Mouse (Mus musculus) heart, adult 2 months (tissue): ENCODE measurements around the gene Chn1. TPM values are rescaled to one million over a fixed set of nuclear protein-coding genes. Genes with fewer than 3 reads are reported as not detected.
A peak's percentile ranks its signal among the peaks of the same experiment; 100 is the strongest.
"Not testable (repeated sequence)": the region's sequence is repeated elsewhere in the genome, so short reads cannot be mapped to it uniquely, and the experiment has no call there.

Source experiments
- DNase-seq, 2 experiments: peaks; one replicate each; pipeline ENCODE4 v3.0.0; 2021
- H3K27ac ChIP-seq: fragments of 200-600 bp; 2 replicates; pipeline ENCODE4 v1.8.1; 2022
- H3K27me3 ChIP-seq: fragments of 200-500 bp; 2 replicates; pipeline ENCODE4 v1.6.1; 2012; ENCODE audit warnings: mild to moderate bottlenecking, low read length, inconsistent platforms, mixed read lengths; ENCODE audit not compliant: control insufficient read depth, insufficient read depth
- H3K36me3 ChIP-seq: fragments of 200-500 bp; 2 replicates; pipeline ENCODE4 v1.6.1; 2012; ENCODE audit warnings: low read length, inconsistent platforms; ENCODE audit not compliant: control insufficient read depth, insufficient read depth
- H3K4me1 ChIP-seq: fragments of 200-500 bp; 2 replicates; pipeline ENCODE4 v1.6.1; 2011; ENCODE audit warnings: low read length; ENCODE audit not compliant: control insufficient read depth, insufficient read depth
- H3K4me3 ChIP-seq: fragments of 200-600 bp; 2 replicates; pipeline ENCODE4 v1.8.1; 2022
- H3K79me2 ChIP-seq: fragments of 200-500 bp; replicated peaks from 2 replicates; pipeline ENCODE4 v1.6.1; 2012; ENCODE audit warnings: mild to moderate bottlenecking, inconsistent platforms, low read length, moderate library complexity, mixed read lengths; ENCODE audit not compliant: control insufficient read depth, insufficient read depth
- H3K9ac ChIP-seq: fragments of 200-500 bp; 2 replicates; pipeline ENCODE4 v1.6.1; 2012; ENCODE audit warnings: low read depth, mild to moderate bottlenecking, control low read depth, inconsistent platforms, low read length, mixed read lengths
- CTCF ChIP-seq: fragments of 200-600 bp; IDR thresholded peaks from 2 replicates; pipeline ENCODE4 v1.8.1; 2022; ENCODE audit warnings: antibody characterized with exemption, mild to moderate bottlenecking, moderate library complexity
- EP300 ChIP-seq: fragments of 200-500 bp; IDR thresholded peaks from 2 replicates; pipeline ENCODE4 v1.6.1; 2011; ENCODE audit warnings: low read depth, low read length, control low read depth; ENCODE audit not compliant: insufficient read depth
- POLR2A ChIP-seq: fragments of 200-500 bp; IDR thresholded peaks from 2 replicates; pipeline ENCODE4 v1.6.1; 2011; ENCODE audit warnings: mild to moderate bottlenecking, low read depth, low read length, control low read depth; ENCODE audit not compliant: insufficient read depth
- WGBS: fragments of 180-500 bp; shearing (Covaris S2); methylation state at CpG from one replicate; pipeline ENCODE4 v1.1.7; 2018; 5-methylcytosine and 5-hydroxymethylcytosine counted together
- intact Hi-C: fragments of 180-260 bp; cut with DNase I; formaldehyde crosslinking; loops from one replicate; pipeline ENCODE4 v1.15.1; 2025
- long read RNA-seq: library from polyadenylated mRNA; stranded (forward); transcript quantifications from one replicate; pipeline ENCODE4 v2.0.0, GENCODE M21; 2021
- polyA plus RNA-seq: library from polyadenylated mRNA; depleted of rRNA; stranded (reverse); fragments of >200 nt; gene quantifications from 2 replicates; pipeline ENCODE4 v1.2.3, GENCODE M21; 2012; rRNA removed
- total RNA-seq, 2 experiments: library from RNA; stranded (reverse); gene quantifications; 2 replicates each; pipeline ENCODE4 v1.2.3; 2021

The Chn1 gene
- 10 to 100 TPM; 33.9 to 35.2 TPM for total RNA-seq
- polyA plus RNA-seq = 35.2 and 63.3 TPM in 2 replicates
- long read RNA-seq, full-length matches to known transcripts = 24 of 38 reads
- long read RNA-seq, partial matches to known transcripts = 2 of 38 reads
- long read RNA-seq, other reads (novel, unspliced or antisense) = 12 of 38 reads

- Histone ChIP-seq H3K79me2 (peaks cover 4% of the 10 kb centered on the region; the same call in 1 of the 2 replicates), H3K27ac (peak within 1 kb of the TSS; percentile 37; the same call in 1 of the 2 replicates), H3K4me1 (no peaks in the 10 kb centered on the region; the same call in 1 of the 2 replicates), H3K4me3 (peak within 1 kb of the TSS; percentile 95), H3K36me3 (no peaks in the 10 kb centered on the region), H3K9ac (peak within 1 kb of the TSS; percentile 78), H3K27me3 (no peaks in the 10 kb centered on the region)
- DNase-seq = peak; percentile 77 to 81
- intact Hi-C loops = no loop called here
- TF ChIP-seq CTCF = no peak
- TF ChIP-seq POLR2A = no peak
- no peak for TF ChIP-seq EP300
- whole genome bisulfite sequencing = 4% methylated on average over 121 of the region's 131 CpGs
Measured at GRCm38 (mm10) chr2:73774786-73775682, at the start of gene Chn1. Chn1 (minus strand) TSS chr2:73775346.

GRCm38 (mm10) chr2:73818742-73819141 is 43.6 kb upstream of the Chn1 start:
- WGBS = 58% methylated on average over 4 of the region's 4 CpGs
- Histone ChIP-seq H3K27ac (no peak overlapping the region), H3K9ac (no peak overlapping the region), H3K36me3 (peaks cover 2% of the 10 kb centered on the region), H3K79me2 (no peaks in the 10 kb centered on the region), H3K4me3 (no peak overlapping the region), H3K4me1 (no peaks in the 10 kb centered on the region), H3K27me3 (no peaks in the 10 kb centered on the region)
- intact Hi-C loops = no loop called here
- no peak for DNase-seq
- TF ChIP-seq EP300 = no peak

GRCm38 (mm10) chr2:73807609-73808008 is 32.5 kb upstream of the Chn1 start:
- no peaks in the 10 kb centered on the region for H3K79me2 ChIP-seq
- no peak for DNase-seq
- WGBS = 83% methylated on average over 8 of the region's 8 CpGs
- H3K36me3 ChIP-seq = no peaks in the 10 kb centered on the region
- H3K4me1 ChIP-seq = no peaks in the 10 kb centered on the region
- intact Hi-C loops = no loop called here
- H3K27me3 ChIP-seq = no peaks in the 10 kb centered on the region
- peak; percentile 31 for TF ChIP-seq CTCF
- TF ChIP-seq POLR2A = no peak
- H3K27ac ChIP-seq = no peak overlapping the region
- H3K9ac ChIP-seq = no peak overlapping the region
- H3K4me3 ChIP-seq = no peak overlapping the region

GRCm38 (mm10) chr2:73800127-73800526 is 25.0 kb upstream of the Chn1 start:
- H3K4me3 ChIP-seq, H3K36me3 ChIP-seq, H3K9ac ChIP-seq, H3K79me2 ChIP-seq, DNase-seq, H3K27ac ChIP-seq, H3K4me1 ChIP-seq, H3K27me3 ChIP-seq, intact Hi-C loops: not testable (repeated sequence)
- 82% methylated on average over 9 of the region's 9 CpGs for WGBS

- Histone ChIP-seq H3K9ac (no peak overlapping the region), H3K27ac (no peak overlapping the region), H3K79me2 (no peaks in the 10 kb centered on the region), H3K4me1 (no peaks in the 10 kb centered on the region), H3K4me3 (no peak overlapping the region), H3K36me3 (no peaks in the 10 kb centered on the region), H3K27me3 (no peaks in the 10 kb centered on the region)
- DNase-seq = no peak
- 69% methylated on average over 5 of the region's 5 CpGs for WGBS
- TF ChIP-seq EP300 (no peak), CTCF (no peak), POLR2A (no peak)
- intact Hi-C loops = no loop called here
Measured at GRCm38 (mm10) chr2:73798786-73799185, 23.6 kb upstream of the Chn1 start.

- intact Hi-C loops = no loop called here
- no peaks in the 10 kb centered on the region for H3K36me3 ChIP-seq
- no peak overlapping the region for H3K4me3 ChIP-seq
- no peaks in the 10 kb centered on the region for H3K4me1 ChIP-seq
- TF ChIP-seq EP300 (no peak), POLR2A (no peak), CTCF (no peak)
- no peak overlapping the region for H3K27ac ChIP-seq
- no peak overlapping the region for H3K9ac ChIP-seq
- no peaks in the 10 kb centered on the region for H3K27me3 ChIP-seq
- no peaks in the 10 kb centered on the region for H3K79me2 ChIP-seq
- DNase-seq = no peak
- 44% methylated on average over 4 of the region's 4 CpGs for WGBS
Measured at GRCm38 (mm10) chr2:73798136-73798535, 23.0 kb upstream of the Chn1 start.
